ENCODE assay signal across 8 mouse cellular contexts in the genomic region with DNA sequence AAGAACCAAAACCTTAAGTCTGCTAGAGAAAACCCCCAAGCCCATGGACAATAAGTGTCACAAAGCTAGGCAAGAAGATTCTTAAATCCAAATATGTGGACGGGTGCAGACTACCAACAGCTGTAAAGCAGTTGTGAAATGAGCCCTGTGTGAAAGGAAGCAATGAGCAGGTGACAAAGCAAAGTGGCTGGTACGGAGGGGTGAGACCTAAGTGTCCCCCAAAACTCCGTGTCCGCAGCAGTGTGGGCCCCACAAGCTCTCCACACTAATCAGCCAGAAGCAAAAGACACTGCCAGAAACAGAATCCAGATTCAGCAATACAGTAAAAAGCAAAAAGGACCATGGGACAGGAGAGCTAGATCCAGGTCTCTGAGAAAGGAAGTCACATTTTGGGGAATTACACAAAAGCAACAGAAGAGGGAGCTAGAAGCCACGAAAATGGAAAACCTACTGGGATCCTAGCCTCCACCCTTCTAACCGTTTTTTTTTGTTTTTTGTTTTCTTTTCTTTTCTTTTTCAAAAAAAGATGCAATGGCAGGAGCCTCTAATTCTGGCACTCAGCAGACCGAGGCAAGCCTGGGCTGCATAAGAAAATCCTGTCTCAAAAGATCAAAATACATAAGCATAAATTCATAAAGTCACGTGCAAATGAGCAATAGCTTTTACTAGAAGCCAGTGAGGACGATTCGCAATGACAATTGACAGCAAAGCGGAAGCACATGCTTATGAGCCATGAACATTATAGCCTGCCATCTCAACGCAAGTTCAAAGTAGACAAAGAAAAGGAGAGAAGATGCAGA. TPM values are rescaled to one million over a fixed set of nuclear protein-coding genes. Genes with fewer than 3 reads are reported as not detected.
DNase-seq lines count a peak whose midpoint lies in the region; ATAC-seq lines count a peak whose summit lies in the region.

No protein-coding gene starts in this region.

- WGBS in forebrain, embryonic 12.5 days, result 40% methylated on average over 12 of the region's 12 CpGs
- 33% methylated on average over 12 of the region's 12 CpGs for WGBS in liver, embryonic 15.5 days (ENCODE audit: insufficient replicate concordance)
- WGBS in neural tube, embryonic 14.5 days, result 36% methylated on average over 12 of the region's 12 CpGs

- H3K9me3 ChIP-seq in forebrain, embryonic 12.5 days, result no peaks in the 10 kb centered on the region
- H3K9me3 ChIP-seq in liver, embryonic 15.5 days (replicated peaks), result no peaks in the 10 kb centered on the region
- H3K9me3 ChIP-seq in neural tube, embryonic 14.5 days (ENCODE audit: control insufficient read depth, low read length), result no peaks in the 10 kb centered on the region

- H3K4me1 ChIP-seq in forebrain, embryonic 12.5 days, result no peaks in the 10 kb centered on the region
- no peaks in the 10 kb centered on the region for H3K4me1 ChIP-seq in liver, embryonic 15.5 days (replicated peaks)
- H3K4me1 ChIP-seq in neural tube, embryonic 14.5 days (ENCODE audit: control insufficient read depth, insufficient read depth, low read length), result no peaks in the 10 kb centered on the region

- 0 out of 2 replicates have a peak overlapping the region, but pooled peaks have one; percentile 15 for H3K4me2 ChIP-seq in forebrain, embryonic 12.5 days
- peak overlapping the region; percentile 48 for H3K4me2 ChIP-seq in liver, embryonic 15.5 days
- H3K4me2 ChIP-seq in neural tube, embryonic 14.5 days (ENCODE audit: low read depth, low read length), result peak overlapping the region; percentile 30; the same call in 1 of the 2 replicates

- no peak overlapping the region for H3K27ac ChIP-seq in forebrain, embryonic 12.5 days
- no peak overlapping the region for H3K27ac ChIP-seq in liver, embryonic 15.5 days (replicated peaks)
- H3K27ac ChIP-seq in neural tube, embryonic 14.5 days (ENCODE audit: low read depth, low read length), result no peak overlapping the region

- no peaks in the 10 kb centered on the region for H3K36me3 ChIP-seq in forebrain, embryonic 12.5 days (replicated peaks)
- H3K36me3 ChIP-seq in liver, embryonic 15.5 days (replicated peaks), result no peaks in the 10 kb centered on the region
- no peaks in the 10 kb centered on the region for H3K36me3 ChIP-seq in neural tube, embryonic 14.5 days (ENCODE audit: control insufficient read depth, insufficient read depth, low read length)

- H3K9ac ChIP-seq in forebrain, embryonic 12.5 days, result no peak overlapping the region
- no peak overlapping the region for H3K9ac ChIP-seq in liver, embryonic 15.5 days
- no peak overlapping the region for H3K9ac ChIP-seq in neural tube, embryonic 14.5 days (replicated peaks; ENCODE audit: low read depth, low read length)

- ATAC-seq in forebrain, embryonic 12.5 days (ENCODE audit: low FRiP score), result no peak
- no peak for ATAC-seq in liver, embryonic 15.5 days (ENCODE audit: insufficient read depth)
- ATAC-seq in neural tube, embryonic 14.5 days (ENCODE audit: low read depth), result peak; percentile 54; the same call in 1 of the 2 replicates

- H3K27me3 ChIP-seq in forebrain, embryonic 12.5 days, result no peaks in the 10 kb centered on the region
- no peaks in the 10 kb centered on the region for H3K27me3 ChIP-seq in liver, embryonic 15.5 days
- H3K27me3 ChIP-seq in neural tube, embryonic 14.5 days (ENCODE audit: control insufficient read depth, insufficient read depth, low read length), result no peaks in the 10 kb centered on the region

- H3K4me3 ChIP-seq in forebrain, embryonic 12.5 days (replicated peaks), result no peak overlapping the region
- H3K4me3 ChIP-seq in liver, embryonic 15.5 days (replicated peaks), result peak overlapping the region; percentile 29
- no peak overlapping the region for H3K4me3 ChIP-seq in neural tube, embryonic 14.5 days (ENCODE audit: low read depth, low read length)

- DNase-seq in right cerebral cortex, adult 2 months (ENCODE audit: low spot score in 2 of 2), result peak; percentile 8 to 22
- DNase-seq in right cerebral cortex, postnatal 4 days, result no peak
- peak; percentile 53 for DNase-seq in c-Kit-positive CD71-positive TER-119-positive erythroid progenitor cells, embryonic 14.5 days (ENCODE audit: low spot score)
- DNase-seq in induced T-regulatory cell, adult 2 months (ENCODE audit: low read depth), result peak; percentile 79
- DNase-seq in ovary, adult 18-20 months (ENCODE audit: low spot score), result no peak

RNA-seq across cellular contexts. Expression of a gene that starts 46.4 kb away (rescaled TPM):
- 1.3 and 1.8 TPM in 2 replicates for polyA plus RNA-seq in forebrain, embryonic 12.5 days (2016; fragmentation: Nextera tagmentation; extraction: Ambion mirVana)
- polyA plus RNA-seq in liver, embryonic 15.5 days (2015; fragmentation: Nextera tagmentation; extraction: Ambion mirVana), result 0.23 and 0.31 TPM in 2 replicates
- polyA plus RNA-seq in neural tube, embryonic 14.5 days (2014; fragmentation: Nextera tagmentation; extraction: Ambion mirVana), result 2.0 and 4.2 TPM in 2 replicates

Comparison
In these comparisons a context has a peak if more than half of its experiments do, and no peak if none do; other contexts are left out.
1. DNase-seq: peak in right cerebral cortex, adult 2 months (2 of 2), c-Kit-positive CD71-positive TER-119-positive erythroid progenitor cells, embryonic 14.5 days (single experiment) and induced T-regulatory cell, adult 2 months (single experiment); none in right cerebral cortex, postnatal 4 days (single experiment) and ovary, adult 18-20 months (single experiment).
2. Peak in every context shown above with its lines, with median percentiles within 50 percentile points of each other: H3K4me2 ChIP-seq.